Mouse (Mus musculus): Measurements from ENCODE around the gene Zfp607a. TPM values are rescaled to one million over a fixed set of nuclear protein-coding genes. Genes with fewer than 3 reads are reported as not detected.
A peak's percentile ranks its signal among the peaks of the same experiment; 100 is the strongest.

The Zfp607a gene
- polyA plus RNA-seq (2014; fragmentation: Nextera tagmentation; extraction: Ambion mirVana), result 2.1 and 2.4 TPM in 2 replicates

- 93% methylated on average over 1 of the region's 1 CpGs for WGBS
Observed at GRCm38 (mm10) chr7:27857227-27857626, at the start of gene Zfp607a. Gene Zfp607a (plus strand): TSS chr7:27857527.

GRCm38 (mm10) chr7:27818526-27819110, 38.7 kb upstream of the Zfp607a start:
- H3K9me3 ChIP-seq (ENCODE audit: control insufficient read depth, low read length), result no peaks in the 10 kb centered on the region
- WGBS, result 93% methylated on average over 7 of the region's 7 CpGs
- peaks cover 5% of the 10 kb centered on the region; the same call in 1 of the 2 replicates for H3K36me3 ChIP-seq (ENCODE audit: control insufficient read depth, insufficient read depth, low read length)
- H3K4me3 ChIP-seq (ENCODE audit: low read depth, low read length), result no peak overlapping the region
- H3K4me1 ChIP-seq (ENCODE audit: control insufficient read depth, insufficient read depth, low read length), result no peaks in the 10 kb centered on the region
- ATAC-seq (ENCODE audit: insufficient read depth, low FRiP score, low TSS enrichment) (no peak), DNase-seq (ENCODE audit: low spot score) (no peak)
- H3K27ac ChIP-seq (ENCODE audit: low read depth, low read length), result no peak overlapping the region
- H3K4me2 ChIP-seq (ENCODE audit: low read depth), result no peak overlapping the region
- no peak overlapping the region for H3K9ac ChIP-seq (ENCODE audit: low read length)
- H3K27me3 ChIP-seq (ENCODE audit: control insufficient read depth, insufficient read depth, low read length), result no peaks in the 10 kb centered on the region

More at GRCm38 (mm10) chr7:27857227-27857626, at the start of gene Zfp607a:
- no peaks in the 10 kb centered on the region for H3K27me3 ChIP-seq (ENCODE audit: control insufficient read depth, insufficient read depth, low read length)
- H3K27ac ChIP-seq (ENCODE audit: low read depth, low read length), result no peak within 1 kb of the TSS
- H3K36me3 ChIP-seq (ENCODE audit: control insufficient read depth, insufficient read depth, low read length), result 0 out of 2 replicates have a peak, but pooled peaks cover 3% of the 10 kb centered on the region
- no peak within 1 kb of the TSS for H3K9ac ChIP-seq (ENCODE audit: low read length)
- H3K4me2 ChIP-seq (ENCODE audit: low read depth), result no peak within 1 kb of the TSS
- no peak within 1 kb of the TSS for H3K4me3 ChIP-seq (ENCODE audit: low read depth, low read length)
- DNase-seq (ENCODE audit: low spot score) (no peak), ATAC-seq (ENCODE audit: insufficient read depth, low FRiP score, low TSS enrichment) (no peak)
- H3K9me3 ChIP-seq (ENCODE audit: control insufficient read depth, low read length), result no peaks in the 10 kb centered on the region
- 0 out of 2 replicates have a peak, but pooled peaks cover 2% of the 10 kb centered on the region for H3K4me1 ChIP-seq (ENCODE audit: control insufficient read depth, insufficient read depth, low read length)

GRCm38 (mm10) chr7:27822611-27823010, 34.7 kb upstream of the Zfp607a start:
- peaks cover 5% of the 10 kb centered on the region; the same call in 1 of the 2 replicates for H3K36me3 ChIP-seq (ENCODE audit: control insufficient read depth, insufficient read depth, low read length)
- no peaks in the 10 kb centered on the region for H3K9me3 ChIP-seq (ENCODE audit: control insufficient read depth, low read length)
- ATAC-seq (ENCODE audit: insufficient read depth, low FRiP score, low TSS enrichment), result no peak
- no peak overlapping the region for H3K27ac ChIP-seq (ENCODE audit: low read depth, low read length)
- no peak overlapping the region for H3K4me3 ChIP-seq (ENCODE audit: low read depth, low read length)
- H3K9ac ChIP-seq (ENCODE audit: low read length), result no peak overlapping the region
- no peaks in the 10 kb centered on the region for H3K4me1 ChIP-seq (ENCODE audit: control insufficient read depth, insufficient read depth, low read length)
- no peak overlapping the region for H3K4me2 ChIP-seq (ENCODE audit: low read depth)
- no peaks in the 10 kb centered on the region for H3K27me3 ChIP-seq (ENCODE audit: control insufficient read depth, insufficient read depth, low read length)
- DNase-seq (ENCODE audit: low spot score), result no peak

- Histone ChIP-seq H3K36me3 (ENCODE audit: control insufficient read depth, insufficient read depth, low read length) (no peaks in the 10 kb centered on the region), H3K9ac (ENCODE audit: low read length) (no peak overlapping the region), H3K4me2 (ENCODE audit: low read depth) (no peak overlapping the region), H3K27me3 (ENCODE audit: control insufficient read depth, insufficient read depth, low read length) (no peaks in the 10 kb centered on the region), H3K27ac (ENCODE audit: low read depth, low read length) (no peak overlapping the region), H3K4me3 (ENCODE audit: low read depth, low read length) (no peak overlapping the region), H3K9me3 (ENCODE audit: control insufficient read depth, low read length) (no peaks in the 10 kb centered on the region), H3K4me1 (ENCODE audit: control insufficient read depth, insufficient read depth, low read length) (0 out of 2 replicates have a peak, but pooled peaks cover 1% of the 10 kb centered on the region)
- ATAC-seq (ENCODE audit: insufficient read depth, low FRiP score, low TSS enrichment) (no peak), DNase-seq (ENCODE audit: low spot score) (no peak)
- 96% methylated on average over 2 of the region's 2 CpGs for WGBS
Observed at GRCm38 (mm10) chr7:27834131-27834530, 23.2 kb upstream of the Zfp607a start.

- ATAC-seq (ENCODE audit: insufficient read depth, low FRiP score, low TSS enrichment), result peak; percentile 66
Observed at GRCm38 (mm10) chr7:27837896-27838295, 19.4 kb upstream of the Zfp607a start.

GRCm38 (mm10) chr7:27838323-27839249, 18.7 kb upstream of the Zfp607a start, which contains the start of gene Zfp59:
Gene Zfp59 (plus strand): TSS chr7:27838607.
- H3K4me2 ChIP-seq (ENCODE audit: low read depth), result peak within 1 kb of the TSS; percentile 43
- H3K27ac ChIP-seq (ENCODE audit: low read depth, low read length), result peak within 1 kb of the TSS; percentile 47; the same call in 1 of the 2 replicates
- no peaks in the 10 kb centered on the region for H3K27me3 ChIP-seq (ENCODE audit: control insufficient read depth, insufficient read depth, low read length)
- H3K9ac ChIP-seq (ENCODE audit: low read length), result peak within 1 kb of the TSS; percentile 35
- no peaks in the 10 kb centered on the region for H3K36me3 ChIP-seq (ENCODE audit: control insufficient read depth, insufficient read depth, low read length)
- DNase-seq (ENCODE audit: low spot score), result peak; percentile 91
- no peaks in the 10 kb centered on the region for H3K9me3 ChIP-seq (ENCODE audit: control insufficient read depth, low read length)
- ATAC-seq (ENCODE audit: insufficient read depth, low FRiP score, low TSS enrichment), result peak; percentile 96
- 4% methylated on average over 33 of the region's 34 CpGs for WGBS
- peak within 1 kb of the TSS; percentile 33 for H3K4me3 ChIP-seq (ENCODE audit: low read depth, low read length)
- H3K4me1 ChIP-seq (ENCODE audit: control insufficient read depth, insufficient read depth, low read length), result peaks cover 5% of the 10 kb centered on the region; the same call in 1 of the 2 replicates

More at GRCm38 (mm10) chr7:27837896-27838295, 19.4 kb upstream of the Zfp607a start:
- DNase-seq (ENCODE audit: low spot score), result no peak
- H3K27me3 ChIP-seq (ENCODE audit: control insufficient read depth, insufficient read depth, low read length), result no peaks in the 10 kb centered on the region
- H3K36me3 ChIP-seq (ENCODE audit: control insufficient read depth, insufficient read depth, low read length), result no peaks in the 10 kb centered on the region
- H3K4me2 ChIP-seq (ENCODE audit: low read depth), result peak overlapping the region; percentile 43
- H3K9me3 ChIP-seq (ENCODE audit: control insufficient read depth, low read length), result no peaks in the 10 kb centered on the region
- 31% methylated on average over 6 of the region's 6 CpGs for WGBS
- H3K9ac ChIP-seq (ENCODE audit: low read length), result peak overlapping the region; percentile 35
- peak overlapping the region; percentile 33 for H3K4me3 ChIP-seq (ENCODE audit: low read depth, low read length)
- H3K27ac ChIP-seq (ENCODE audit: low read depth, low read length), result peak overlapping the region; percentile 47; the same call in 1 of the 2 replicates
- peaks cover 5% of the 10 kb centered on the region; the same call in 1 of the 2 replicates for H3K4me1 ChIP-seq (ENCODE audit: control insufficient read depth, insufficient read depth, low read length)

- no peak overlapping the region for H3K9ac ChIP-seq (ENCODE audit: low read length)
- no peaks in the 10 kb centered on the region for H3K9me3 ChIP-seq (ENCODE audit: control insufficient read depth, low read length)
- peak overlapping the region; percentile 43; the same call in 1 of the 2 replicates for H3K4me2 ChIP-seq (ENCODE audit: low read depth)
- ATAC-seq (ENCODE audit: insufficient read depth, low FRiP score, low TSS enrichment), result no peak
- H3K36me3 ChIP-seq (ENCODE audit: control insufficient read depth, insufficient read depth, low read length), result 0 out of 2 replicates have a peak, but pooled peaks cover under 1% of the 10 kb centered on the region
- no peak overlapping the region for H3K4me3 ChIP-seq (ENCODE audit: low read depth, low read length)
- no peaks in the 10 kb centered on the region for H3K27me3 ChIP-seq (ENCODE audit: control insufficient read depth, insufficient read depth, low read length)
- H3K4me1 ChIP-seq (ENCODE audit: control insufficient read depth, insufficient read depth, low read length), result peaks cover 5% of the 10 kb centered on the region; the same call in 1 of the 2 replicates
- H3K27ac ChIP-seq (ENCODE audit: low read depth, low read length), result no peak overlapping the region
- no peak for DNase-seq (ENCODE audit: low spot score)
- WGBS, result 95% methylated on average over 7 of the region's 7 CpGs
Observed at GRCm38 (mm10) chr7:27839596-27839995, 17.7 kb upstream of the Zfp607a start.

- no peak overlapping the region for H3K4me2 ChIP-seq (ENCODE audit: low read depth)
- H3K4me1 ChIP-seq (ENCODE audit: control insufficient read depth, insufficient read depth, low read length), result peaks cover 5% of the 10 kb centered on the region; the same call in 1 of the 2 replicates
- H3K4me3 ChIP-seq (ENCODE audit: low read depth, low read length), result no peak overlapping the region
- 94% methylated on average over 6 of the region's 6 CpGs for WGBS
- ATAC-seq (ENCODE audit: insufficient read depth, low FRiP score, low TSS enrichment), result no peak
- no peak for DNase-seq (ENCODE audit: low spot score)
- H3K36me3 ChIP-seq (ENCODE audit: control insufficient read depth, insufficient read depth, low read length), result peaks cover 3% of the 10 kb centered on the region; the same call in 1 of the 2 replicates
- no peak overlapping the region for H3K9ac ChIP-seq (ENCODE audit: low read length)
- no peak overlapping the region for H3K27ac ChIP-seq (ENCODE audit: low read depth, low read length)
- H3K27me3 ChIP-seq (ENCODE audit: control insufficient read depth, insufficient read depth, low read length), result no peaks in the 10 kb centered on the region
- no peaks in the 10 kb centered on the region for H3K9me3 ChIP-seq (ENCODE audit: control insufficient read depth, low read length)
Observed at GRCm38 (mm10) chr7:27840104-27840503, 17.2 kb upstream of the Zfp607a start.

Data from neural tube, embryonic 11.5 days (tissue).